17 mouse cellular contexts compared by ENCODE assay signal in the genomic region with DNA sequence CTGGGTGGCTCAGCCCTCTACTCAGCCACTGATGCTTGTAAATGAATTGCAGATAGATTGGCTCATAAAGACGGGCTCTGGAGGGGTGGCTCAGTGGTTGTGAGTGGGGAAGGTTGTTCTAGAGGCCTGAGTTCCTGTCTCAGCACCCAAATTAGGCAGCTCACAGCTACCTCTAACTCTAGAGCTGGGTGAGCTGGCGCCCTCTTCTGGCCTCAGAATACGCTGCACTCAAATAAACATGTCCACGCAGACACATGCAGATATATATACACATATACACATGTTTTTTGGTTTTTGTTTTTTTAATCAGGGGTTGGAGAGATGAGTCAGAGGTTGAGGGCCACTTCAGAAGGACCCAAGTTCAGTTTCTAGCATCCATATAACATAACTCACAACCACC.
DNase-seq lines count a peak whose midpoint lies in the region; ATAC-seq and TF ChIP-seq lines count a peak whose summit lies in the region.
"Had no signal": no experiment of that assay in that cellular context is flagged by ENCODE, and none has a peak within 500 bp of the region (broad histone marks: within the 10 kb centered on the region; RNA-seq: fewer than 3 reads in every experiment).

No protein-coding gene starts in this region.

- dilution Hi-C loops in CH12.LX (cut with MboI; ENCODE audit: extremely low pct_ligation_motif_present, extremely low pct_unique_long_range_greater_than_20kb, low sequenced_read_pairs): no loop called here

- in situ Hi-C loops in CH12.LX (cut with MboI; ENCODE audit: low pct_ligation_motif_present, low pct_unique_long_range_greater_than_20kb, low sequenced_read_pairs): loop anchor here (25.0 kb wide), 1 partner anchor 634 kb away; no protein-coding TSS in a partner anchor

- no peak overlapping the region for H3K4me3 ChIP-seq in liver, adult 2 months (ENCODE audit: insufficient read depth, low read depth, low read length)
- no peak overlapping the region for H3K4me3 ChIP-seq in liver, embryonic 12.5 days
- H3K4me3 ChIP-seq in CH12.LX (replicated peaks in 1 of 3; ENCODE audit: low read depth in 2 of 3, low read length in 2 of 3, poor library complexity in 1 of 3) (no peak overlapping the region), MEL (ENCODE audit: control insufficient read depth in 1 of 2, insufficient read depth in 1 of 2, low read depth in 2 of 2, low read length in 2 of 2) (no peak overlapping the region)
- no peak overlapping the region for H3K4me3 ChIP-seq in forebrain, embryonic 11.5 days (ENCODE audit: low read depth, low read length)
- H3K4me3 ChIP-seq: embryonic facial prominence, embryonic 13.5 days; forebrain, embryonic 13.5 days; limb, embryonic 13.5 days had no signal

- no peak overlapping the region for H3K27ac ChIP-seq in liver, adult 2 months (replicated peaks; ENCODE audit: insufficient read depth, low read depth, low read length)
- no peak overlapping the region for H3K27ac ChIP-seq in liver, embryonic 12.5 days
- H3K27ac ChIP-seq in CH12.LX (ENCODE audit: insufficient read depth, low read depth) (no peak overlapping the region), MEL (ENCODE audit: control insufficient read depth, low read depth, low read length) (no peak overlapping the region)
- H3K27ac ChIP-seq in forebrain, embryonic 11.5 days (ENCODE audit: low read depth, low read length): no peak overlapping the region
- H3K27ac ChIP-seq: embryonic facial prominence, embryonic 13.5 days; forebrain, embryonic 13.5 days; limb, embryonic 13.5 days had no signal

- no peaks in the 10 kb centered on the region for H3K27me3 ChIP-seq in liver, adult 2 months (ENCODE audit: control insufficient read depth, insufficient read depth, low read length)
- H3K27me3 ChIP-seq in liver, embryonic 12.5 days (replicated peaks): no peaks in the 10 kb centered on the region
- H3K27me3 ChIP-seq in CH12.LX (replicated peaks) (no peaks in the 10 kb centered on the region), MEL (ENCODE audit: control insufficient read depth in 1 of 2, insufficient read depth in 2 of 2, low read length in 2 of 2) (no peaks in the 10 kb centered on the region)
- no peaks in the 10 kb centered on the region for H3K27me3 ChIP-seq in forebrain, embryonic 11.5 days (ENCODE audit: control insufficient read depth, insufficient read depth, low read length)
- H3K27me3 ChIP-seq: embryonic facial prominence, embryonic 13.5 days; forebrain, embryonic 13.5 days; limb, embryonic 13.5 days had no signal

- ATAC-seq in liver, embryonic 12.5 days: no peak
- ATAC-seq in megakaryocyte, adult 5-6 weeks (ENCODE audit: poor library complexity, severe bottlenecking): peak; percentile 59
- no peak for ATAC-seq in forebrain, embryonic 11.5 days (replicated peaks; ENCODE audit: low FRiP score)
- ATAC-seq: forebrain, embryonic 13.5 days had no signal

- no peak overlapping the region for H3K4me2 ChIP-seq in liver, embryonic 12.5 days
- no peak overlapping the region for H3K4me2 ChIP-seq in CH12.LX (ENCODE audit: insufficient read depth, low read depth, poor library complexity, severe bottlenecking)
- H3K4me2 ChIP-seq in forebrain, embryonic 11.5 days (ENCODE audit: low read depth, low read length, severe bottlenecking): no peak overlapping the region
- H3K4me2 ChIP-seq: embryonic facial prominence, embryonic 13.5 days; forebrain, embryonic 13.5 days; limb, embryonic 13.5 days had no signal

- H3K36me3 ChIP-seq in liver, adult 2 months (ENCODE audit: control insufficient read depth, insufficient read depth, low read length): no peaks in the 10 kb centered on the region
- H3K36me3 ChIP-seq in liver, embryonic 12.5 days: no peaks in the 10 kb centered on the region
- H3K36me3 ChIP-seq in CH12.LX (replicated peaks in 1 of 2; ENCODE audit: control insufficient read depth in 1 of 2, insufficient read depth in 1 of 2, low read length in 1 of 2) (no peaks in the 10 kb centered on the region), MEL (ENCODE audit: control insufficient read depth in 1 of 2, insufficient read depth in 2 of 2, low read length in 2 of 2) (no peaks in the 10 kb centered on the region)
- H3K36me3 ChIP-seq in forebrain, embryonic 11.5 days (ENCODE audit: control insufficient read depth, insufficient read depth, low read length): no peaks in the 10 kb centered on the region
- H3K36me3 ChIP-seq: embryonic facial prominence, embryonic 13.5 days; limb, embryonic 13.5 days had no signal

- DNase-seq in liver, adult 2 months (ENCODE audit: extremely low read depth, low read depth, low spot score): no peak
- DNase-seq in CH12.LX (ENCODE audit: extremely low read depth) (peak; percentile 31), MEL (ENCODE audit: low read depth, low spot score) (peak; percentile 3)
- DNase-seq in cerebellum, postnatal 14 days: no peak
- DNase-seq in cerebellum, adult 11 months: no peak
- DNase-seq in forebrain, embryonic 11.5 days (ENCODE audit: low spot score): no peak
- DNase-seq: cerebellum, adult 9-11 months; heart, postnatal 36 days; kidney, adult 11 months; layer of hippocampus, adult 9-11 months; lung, postnatal 4 days; right cerebral cortex, postnatal 4 days had no signal

- TF ChIP-seq RAD21 in CH12.LX (IDR thresholded peaks at IDR 0.05; ENCODE audit: low read depth, low read length): peak; percentile 44
- no peak for TF ChIP-seq RAD21 in MEL (IDR thresholded peaks at IDR 0.05; ENCODE audit: low read depth, low read length)

- H3K79me2 ChIP-seq in liver, adult 2 months (ENCODE audit: control insufficient read depth, insufficient read depth, low read length): no peaks in the 10 kb centered on the region
- no peaks in the 10 kb centered on the region for H3K79me2 ChIP-seq in CH12.LX (replicated peaks; ENCODE audit: control insufficient read depth, extremely low read depth, insufficient read depth, poor library complexity, severe bottlenecking)
- H3K79me2 ChIP-seq in MEL (ENCODE audit: control insufficient read depth, insufficient read depth, low read length, poor library complexity): no peaks in the 10 kb centered on the region

- H3K9me3 ChIP-seq in liver, embryonic 12.5 days (replicated peaks): no peaks in the 10 kb centered on the region
- H3K9me3 ChIP-seq in CH12.LX (replicated peaks; ENCODE audit: low read length): no peaks in the 10 kb centered on the region
- H3K9me3 ChIP-seq in MEL (replicated peaks; ENCODE audit: insufficient read depth, low read length): no peaks in the 10 kb centered on the region
- H3K9me3 ChIP-seq in forebrain, embryonic 11.5 days (ENCODE audit: control insufficient read depth, low read length): peaks cover 4% of the 10 kb centered on the region
- H3K9me3 ChIP-seq: embryonic facial prominence, embryonic 13.5 days; forebrain, embryonic 13.5 days had no signal

- H3K4me1 ChIP-seq in liver, adult 2 months (ENCODE audit: control insufficient read depth, insufficient read depth, low read length): peaks cover 2% of the 10 kb centered on the region; the same call in 1 of the 2 replicates
- H3K4me1 ChIP-seq in liver, embryonic 12.5 days: no peaks in the 10 kb centered on the region
- peaks cover 2 to 4% of the 10 kb centered on the region in 2 experiments for H3K4me1 ChIP-seq in CH12.LX (ENCODE audit: control insufficient read depth in 1 of 2, insufficient read depth in 2 of 2)
- H3K4me1 ChIP-seq in MEL (ENCODE audit: control insufficient read depth in 1 of 2, insufficient read depth in 2 of 2, low read length in 2 of 2): no peaks in the 10 kb centered on the region
- no peaks in the 10 kb centered on the region for H3K4me1 ChIP-seq in forebrain, embryonic 11.5 days (replicated peaks; ENCODE audit: control insufficient read depth, insufficient read depth, low read length)
- H3K4me1 ChIP-seq: embryonic facial prominence, embryonic 13.5 days; forebrain, embryonic 13.5 days; limb, embryonic 13.5 days had no signal

- no peak overlapping the region for H3K9ac ChIP-seq in liver, adult 2 months (ENCODE audit: low read depth, low read length)
- H3K9ac ChIP-seq in liver, embryonic 12.5 days: no peak overlapping the region
- H3K9ac ChIP-seq in CH12.LX (ENCODE audit: insufficient read depth, low read depth): no peak overlapping the region
- H3K9ac ChIP-seq in MEL (ENCODE audit: control insufficient read depth, low read depth, low read length, poor library complexity, severe bottlenecking): no peak overlapping the region
- no peak overlapping the region for H3K9ac ChIP-seq in forebrain, embryonic 11.5 days (ENCODE audit: low read length)
- H3K9ac ChIP-seq: embryonic facial prominence, embryonic 13.5 days; forebrain, embryonic 13.5 days; limb, embryonic 13.5 days had no signal

- TF ChIP-seq EP300 in CH12.LX (IDR thresholded peaks at IDR 0.05; ENCODE audit: low read length) (no peak), MEL (IDR thresholded peaks at IDR 0.05; ENCODE audit: low read depth in 1 of 2, low read length in 2 of 2) (no peak)

- TF ChIP-seq POLR2A in liver, adult 2 months (IDR thresholded peaks at IDR 0.05; ENCODE audit: extremely low read depth, insufficient read depth, low read length): no peak
- TF ChIP-seq POLR2A in CH12.LX (IDR thresholded peaks at IDR 0.05; ENCODE audit: low read depth, low read length) (no peak), MEL (IDR thresholded peaks at IDR 0.05; ENCODE audit: control insufficient read depth in 1 of 2, insufficient read depth in 1 of 2, low read depth in 1 of 2, low read length in 2 of 2, poor library complexity in 1 of 2) (no peak)

- 86% methylated on average over 4 of the region's 4 CpGs for WGBS in liver, adult 2 months
- 55% methylated on average over 4 of the region's 4 CpGs for WGBS in liver, embryonic 12.5 days (ENCODE audit: insufficient replicate concordance)
- WGBS in forebrain, embryonic 11.5 days: 89% methylated on average over 4 of the region's 4 CpGs

- TF ChIP-seq CTCF in liver, adult 2 months (IDR thresholded peaks at IDR 0.05; ENCODE audit: low read depth, low read length): peak; percentile 53
- peak in 1 of 2 experiments; percentile 53; a peak in 2 of 4 replicates for TF ChIP-seq CTCF in CH12.LX (conservative IDR thresholded peaks at IDR 0.05 in 1 of 2, IDR thresholded peaks at IDR 0.05 in 1 of 2; ENCODE audit: low read depth in 2 of 2, low read length in 2 of 2)
- peak in 2 of 3 experiments; percentile 12 to 18; a peak in 1 of 6 replicates for TF ChIP-seq CTCF in MEL (IDR thresholded peaks at IDR 0.05 in 2 of 3, conservative IDR thresholded peaks at IDR 0.05 in 1 of 3; ENCODE audit: control insufficient read depth in 1 of 3, insufficient read depth in 1 of 3, low read depth in 2 of 3, low read length in 3 of 3, poor library complexity in 1 of 3, severe bottlenecking in 1 of 3)

TF ChIP-seq in CH12.LX, 34 proteins besides CTCF, POLR2A, EP300 and RAD21:
- TF ChIP-seq SMC3 (IDR thresholded peaks at IDR 0.05; ENCODE audit: low read depth, low read length) (peak; percentile 35), TBP (conservative IDR thresholded peaks at IDR 0.05; ENCODE audit: low read depth, low read length) (no peak)

TF ChIP-seq in MEL, 35 proteins besides CTCF, POLR2A, EP300 and RAD21 (continues in another document):
- TF ChIP-seq USF2 (IDR thresholded peaks at IDR 0.05; ENCODE audit: borderline replicate concordance in 1 of 2, insufficient read depth in 1 of 2, low read depth in 1 of 2, low read length in 2 of 2) (no peak), ELF1 (IDR thresholded peaks at IDR 0.05; ENCODE audit: low read depth, low read length) (no peak), ZMIZ1 (IDR thresholded peaks at IDR 0.05; ENCODE audit: low read depth, low read length) (no peak), POLR2AphosphoS5 (IDR thresholded peaks at IDR 0.05; ENCODE audit: borderline replicate concordance, low read depth, low read length) (no peak)

Comparison
In these comparisons a context has a peak if more than half of its experiments do, and no peak if none do; other contexts are left out.
1. DNase-seq: peak in CH12.LX (single experiment) and MEL (single experiment); none in liver, adult 2 months (single experiment), cerebellum, postnatal 14 days (0 of 2), cerebellum, adult 11 months (single experiment) and forebrain, embryonic 11.5 days (single experiment).